Mouse (Mus musculus): Measurements from ENCODE around the gene Ppp2r1a.

The Ppp2r1a gene

GRCm38 (mm10) chr17:20944985-20945891 is at the start of gene Ppp2r1a:
Gene Ppp2r1a (plus strand): TSS chr17:20945311.
- DNase-seq: peak; percentile 100

- no peak for DNase-seq
These were observed 40.1 kb upstream of the Ppp2r1a start, which contains the start of gene Vmn1r231 for GRCm38 (mm10) chr17:20904991-20905390. Gene Vmn1r231 (minus strand): TSS chr17:20905091.

DNA sequence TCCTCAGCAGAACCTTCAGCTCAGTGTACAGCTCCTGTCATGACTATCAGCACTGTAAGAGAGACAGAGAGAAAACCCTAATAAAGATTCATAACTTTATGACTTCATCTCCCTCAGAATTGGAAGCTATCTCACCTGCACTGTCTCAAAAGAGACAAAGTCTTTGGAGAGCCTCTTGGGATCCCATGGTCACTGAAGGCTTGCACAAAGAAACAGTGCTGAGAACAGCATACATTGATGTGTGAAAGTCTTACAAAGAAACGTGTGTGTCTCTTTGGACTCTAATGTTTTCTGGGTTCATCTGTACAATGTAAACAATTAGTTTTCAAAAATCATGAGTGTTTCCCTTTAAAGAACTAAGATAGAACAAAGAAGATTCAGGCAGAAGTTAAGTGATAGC is 25.5 kb upstream of the Ppp2r1a start, which contains the start of gene Vmn1r232:
Gene Vmn1r232 (minus strand): TSS at position 101 of the 400 bp plus-strand sequence.
- DNase-seq: no peak

DNA sequence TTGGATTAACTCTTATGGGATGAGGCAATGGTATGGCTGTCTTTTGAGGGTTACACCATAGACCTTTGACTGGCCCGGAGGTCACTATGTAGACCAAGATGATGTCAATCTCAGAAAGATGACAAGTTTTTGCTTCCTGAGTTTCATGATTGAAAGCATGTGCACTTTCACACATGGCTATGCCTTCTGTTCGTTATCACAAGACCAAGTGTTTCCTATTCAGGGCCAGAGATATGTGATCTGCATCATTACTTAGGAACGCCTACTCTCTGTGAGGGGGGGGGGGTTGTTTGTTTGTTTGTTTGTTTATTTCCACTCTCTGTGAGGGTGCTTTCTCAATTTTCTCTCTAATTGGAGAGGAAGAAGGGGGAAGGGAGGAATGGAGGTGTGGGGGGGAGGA is 885 bp upstream of the Ppp2r1a start:
- no peak for DNase-seq

DNA sequence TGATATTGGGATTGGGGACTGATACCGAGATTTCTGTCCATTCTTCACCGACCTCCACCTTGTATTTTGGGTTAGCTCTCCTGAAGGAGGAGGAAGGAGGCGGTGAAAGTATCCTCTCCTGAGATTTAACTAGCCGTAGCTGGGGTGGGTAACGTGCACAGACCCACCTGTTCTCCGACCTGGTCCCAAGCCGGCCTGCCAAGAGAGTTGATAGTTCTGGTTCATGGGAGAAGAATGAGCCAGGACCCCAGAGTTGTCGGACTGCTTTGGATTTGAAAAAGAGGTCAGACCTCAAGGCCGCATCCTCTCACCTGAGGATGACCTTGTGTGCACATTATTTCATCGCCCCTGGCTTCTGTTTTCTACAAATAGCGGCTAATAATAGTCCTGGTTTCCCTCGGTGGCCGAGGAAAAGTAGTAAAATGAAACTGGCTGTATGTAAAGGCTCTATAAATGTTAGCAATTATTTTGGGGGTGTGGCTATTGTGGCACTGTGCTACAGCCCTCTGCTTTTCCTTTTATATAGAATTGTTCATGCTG is 985 bp downstream of the Ppp2r1a start:
- DNase-seq: no peak

- no peak for DNase-seq
These were observed 1.5 kb downstream of the Ppp2r1a start for GRCm38 (mm10) chr17:20946636-20947035.

DNA sequence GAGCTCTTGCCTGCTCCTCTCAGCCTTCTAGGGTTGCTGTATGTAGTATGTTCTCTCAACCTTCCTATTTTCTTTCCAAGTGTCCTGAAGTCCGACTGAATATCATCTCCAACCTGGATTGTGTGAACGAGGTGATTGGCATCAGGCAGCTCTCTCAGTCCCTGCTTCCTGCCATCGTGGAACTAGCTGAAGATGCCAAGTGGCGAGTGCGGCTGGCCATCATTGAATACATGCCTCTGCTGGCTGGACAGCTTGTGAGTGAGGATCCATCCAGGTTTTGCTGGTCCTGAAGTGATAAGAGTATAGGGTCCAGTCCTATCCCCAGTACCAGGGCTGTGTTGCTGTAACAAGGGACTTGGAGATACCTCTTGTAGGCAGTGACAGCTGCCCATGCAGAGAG is 15.3 kb downstream of the Ppp2r1a start:
- DNase-seq: no peak

- no peak for DNase-seq
These were observed 20.3 kb downstream of the Ppp2r1a start for GRCm38 (mm10) chr17:20965421-20965820.

- no peak for DNase-seq
These were observed 21.6 kb downstream of the Ppp2r1a start for GRCm38 (mm10) chr17:20966681-20967080.

GRCm38 (mm10) chr17:20993716-20994115 is 48.6 kb downstream of the Ppp2r1a start:
- DNase-seq: no peak

DNA sequence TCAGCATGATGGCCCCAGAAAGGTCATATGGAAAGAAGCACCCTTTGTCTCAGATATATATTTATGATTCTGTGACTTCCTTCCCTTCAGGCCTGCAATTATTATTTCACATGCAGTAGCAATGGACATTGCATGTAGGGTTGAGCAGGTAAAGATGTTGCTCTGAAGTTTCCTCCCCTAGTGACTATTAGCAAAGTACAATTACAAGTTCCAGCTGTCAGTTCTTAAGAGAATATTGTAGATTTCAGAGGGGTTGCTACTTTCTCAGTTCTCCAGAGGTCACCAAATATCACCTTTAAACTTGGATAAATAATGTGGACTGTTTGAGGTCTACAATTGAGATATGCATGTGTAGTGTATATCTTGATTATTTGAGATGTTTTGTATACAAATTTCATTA is 51.3 kb downstream of the Ppp2r1a start, which contains the start of gene Vmn1r233:
Gene Vmn1r233 (minus strand): TSS at position 101 of the 400 bp plus-strand sequence.
- no peak for DNase-seq

GRCm38 (mm10) chr17:21008382-21009331 is 63.5 kb downstream of the Ppp2r1a start, which contains the start of gene Zfp160:
Gene Zfp160 (plus strand): TSS chr17:21008903.
- peak; percentile 90 for DNase-seq

DNA sequence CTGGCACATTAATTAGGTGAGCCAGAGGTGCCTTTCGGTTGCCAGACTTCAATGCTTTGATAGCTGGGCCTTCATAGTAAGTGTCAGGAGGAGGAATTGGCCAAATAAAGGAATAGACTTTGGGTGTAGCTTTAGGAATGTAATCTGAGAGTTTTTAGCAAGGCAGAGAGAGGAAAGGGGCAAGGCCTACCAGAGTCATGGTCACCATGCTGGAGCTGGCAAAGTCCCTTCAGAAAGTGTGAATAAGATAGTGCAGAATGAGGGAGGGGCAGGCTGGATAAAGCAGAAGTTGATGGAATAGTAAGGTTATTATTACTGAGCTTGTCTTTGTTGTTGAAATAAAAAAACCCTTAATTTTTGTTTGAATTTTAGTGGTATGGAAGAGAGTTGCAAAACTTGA is 64.6 kb downstream of the Ppp2r1a start:
- DNase-seq: no peak

Data from layer of hippocampus, adult 9-11 months (tissue).